Mouse (Mus musculus) activated CD4-positive, CD25-positive, alpha-beta regulatory T cell, adult 4 months (primary cell): Measurements from ENCODE around the gene Med13l. TPM values are rescaled to one million over a fixed set of nuclear protein-coding genes. Genes with fewer than 3 reads are reported as not detected.

Experiments used
- ATAC-seq: one replicate; pipeline ENCODE4 v1.8.0; 2017
- polyA plus RNA-seq, 2 experiments: library from polyadenylated mRNA; unstranded; fragments of 100-300 nt; shearing (Covaris generic); gene quantifications; one replicate each; pipeline ENCODE4 v1.2.1; 2017

Gene Med13l
- 10 to 100 TPM; 14.6 to 17.4 TPM for polyA plus RNA-seq

GRCm38 (mm10) chr5:118560385-118561085, at the start of gene Med13l:
Med13l (plus strand) TSS chr5:118560679.
- peak; percentile 32 for ATAC-seq

- no peak for ATAC-seq
These were observed 49.5 kb upstream of the Med13l start for GRCm38 (mm10) chr5:118510969-118511368.

GRCm38 (mm10) chr5:118513005-118513404, 47.5 kb upstream of the Med13l start:
- no peak for ATAC-seq

GRCm38 (mm10) chr5:118513629-118514526, 46.6 kb upstream of the Med13l start:
- peak; percentile 43 for ATAC-seq

- no peak for ATAC-seq
These were observed 46.0 kb upstream of the Med13l start for GRCm38 (mm10) chr5:118514527-118514831.

GRCm38 (mm10) chr5:118514842-118515241, 45.6 kb upstream of the Med13l start:
- ATAC-seq: no peak

- ATAC-seq: no peak
These were observed 45.2 kb upstream of the Med13l start for GRCm38 (mm10) chr5:118515280-118515721.

- no peak for ATAC-seq
These were observed 44.4 kb upstream of the Med13l start for GRCm38 (mm10) chr5:118516066-118516465.

- ATAC-seq: no peak
These were observed 44.0 kb upstream of the Med13l start for GRCm38 (mm10) chr5:118516470-118516869.

- no peak for ATAC-seq
These were observed 40.0 kb upstream of the Med13l start for GRCm38 (mm10) chr5:118520457-118520856.

GRCm38 (mm10) chr5:118524400-118524799, 36.1 kb upstream of the Med13l start:
- no peak for ATAC-seq

- ATAC-seq: no peak
These were observed 34.8 kb upstream of the Med13l start for GRCm38 (mm10) chr5:118525634-118526033.

- no peak for ATAC-seq
These were observed 34.0 kb upstream of the Med13l start for GRCm38 (mm10) chr5:118526504-118526903.

- no peak for ATAC-seq
These were observed 31.2 kb upstream of the Med13l start for GRCm38 (mm10) chr5:118529241-118529640.

- ATAC-seq: no peak
These were observed 28.4 kb upstream of the Med13l start for GRCm38 (mm10) chr5:118532125-118532524.

- ATAC-seq: no peak
These were observed 27.8 kb upstream of the Med13l start for GRCm38 (mm10) chr5:118532659-118533058.

- no peak for ATAC-seq
These were observed 26.0 kb upstream of the Med13l start for GRCm38 (mm10) chr5:118534407-118534921.

- no peak for ATAC-seq
These were observed 25.3 kb upstream of the Med13l start for GRCm38 (mm10) chr5:118535130-118535529.

GRCm38 (mm10) chr5:118538487-118538886, 22.0 kb upstream of the Med13l start:
- no peak for ATAC-seq

GRCm38 (mm10) chr5:118543816-118544215, 16.7 kb upstream of the Med13l start:
- ATAC-seq: no peak

- ATAC-seq: no peak
These were observed 10.0 kb upstream of the Med13l start for GRCm38 (mm10) chr5:118550493-118550892.

- ATAC-seq: no peak
These were observed 7.2 kb upstream of the Med13l start for GRCm38 (mm10) chr5:118553290-118553689.

GRCm38 (mm10) chr5:118555305-118555704, 5.2 kb upstream of the Med13l start:
- ATAC-seq: no peak
